8 mouse cellular contexts compared by ENCODE assay signal in the genomic region with DNA sequence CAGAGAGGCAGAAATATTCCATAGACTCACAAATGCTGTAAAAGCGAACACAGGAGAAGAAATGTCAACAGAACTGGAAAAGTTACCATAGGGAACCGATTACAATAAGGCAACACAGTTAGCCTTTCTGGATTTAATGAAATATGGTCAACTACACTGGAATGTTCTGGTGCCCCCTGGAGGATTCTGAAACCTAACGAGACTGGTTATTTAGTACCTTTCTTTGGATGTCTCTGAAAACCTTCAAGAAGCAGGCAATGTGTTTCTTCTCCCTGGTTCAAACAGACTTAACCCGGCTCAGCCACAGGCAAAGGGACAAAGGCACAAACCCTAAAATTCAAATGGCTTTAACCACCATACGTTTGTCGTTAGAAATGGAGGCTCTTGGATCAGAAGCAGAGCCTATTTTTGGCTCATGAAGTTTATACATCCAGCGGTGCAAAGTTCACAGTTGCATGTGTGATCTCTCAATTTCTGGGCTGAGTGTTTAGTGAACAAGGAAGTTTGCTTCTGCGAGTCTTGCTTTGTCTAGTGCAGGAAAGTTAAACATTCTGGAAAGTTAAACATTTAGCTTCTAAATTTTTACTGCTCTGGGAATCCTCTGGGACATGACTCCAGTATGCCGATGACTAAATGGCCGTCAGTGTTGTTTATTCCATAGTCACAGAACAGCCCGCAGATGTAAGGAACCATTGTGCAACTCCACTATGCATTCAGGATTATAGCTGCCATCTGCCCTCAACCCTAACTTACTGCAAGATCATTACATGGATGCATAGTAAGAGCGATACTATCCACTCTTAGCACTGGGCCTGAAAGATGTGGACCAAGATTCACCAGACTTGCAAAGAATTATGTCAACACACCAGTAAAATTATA.
DNase-seq lines count a peak whose midpoint lies in the region; ATAC-seq and TF ChIP-seq lines count a peak whose summit lies in the region.

No protein-coding gene starts in this region.

- POLR2A ChIA-PET in Patski (lab: Charles Lee): no interaction called here

- in situ Hi-C loops in Patski (cut with MboI; ENCODE audit: low pct_unique_long_range_greater_than_20kb): no loop called here

- no peaks in the 10 kb centered on the region; the same call in 1 of the 2 replicates for H3K4me1 ChIP-seq in embryonic facial prominence, embryonic 11.5 days (ENCODE audit: control insufficient read depth, insufficient read depth, low read length)
- no peaks in the 10 kb centered on the region for H3K4me1 ChIP-seq in intestine, postnatal 0 days (replicated peaks; ENCODE audit: control insufficient read depth, insufficient read depth, low read length)
- peaks cover 3% of the 10 kb centered on the region; the same call in 1 of the 2 replicates for H3K4me1 ChIP-seq in lung, embryonic 14.5 days (ENCODE audit: insufficient read depth)

- peak; percentile 38 for DNase-seq in left cerebral cortex, adult 11 months (ENCODE audit: low spot score)
- no peak for DNase-seq in left cerebral cortex, adult 8-10 months (ENCODE audit: low spot score in 2 of 2)
- DNase-seq in Patski (ENCODE audit: low read depth, low spot score): no peak
- DNase-seq in embryonic facial prominence, embryonic 11.5 days (ENCODE audit: low spot score): peak; percentile 76
- peak; percentile 81 for DNase-seq in lung, embryonic 14.5 days
- DNase-seq in telencephalon, adult 2 months (ENCODE audit: low read depth, low spot score): peak; percentile 31
- no peak for DNase-seq in frontal cortex, postnatal 10 days (ENCODE audit: low spot score in 2 of 2)

- no peaks in the 10 kb centered on the region for H3K36me3 ChIP-seq in embryonic facial prominence, embryonic 11.5 days (replicated peaks; ENCODE audit: control insufficient read depth, insufficient read depth, low read depth, low read length)
- no peaks in the 10 kb centered on the region for H3K36me3 ChIP-seq in intestine, postnatal 0 days (ENCODE audit: control insufficient read depth, insufficient read depth)
- H3K36me3 ChIP-seq in lung, embryonic 14.5 days (ENCODE audit: insufficient read depth): no peaks in the 10 kb centered on the region

- no peaks in the 10 kb centered on the region for H3K27me3 ChIP-seq in Patski
- no peaks in the 10 kb centered on the region for H3K27me3 ChIP-seq in embryonic facial prominence, embryonic 11.5 days (ENCODE audit: control insufficient read depth, insufficient read depth, low read length)
- H3K27me3 ChIP-seq in intestine, postnatal 0 days (replicated peaks; ENCODE audit: control insufficient read depth, insufficient read depth, low read length): no peaks in the 10 kb centered on the region
- H3K27me3 ChIP-seq in lung, embryonic 14.5 days (ENCODE audit: insufficient read depth, low read length): no peaks in the 10 kb centered on the region

- ATAC-seq in Patski: peak; percentile 39
- ATAC-seq in embryonic facial prominence, embryonic 11.5 days (replicated peaks; ENCODE audit: insufficient number of reproducible peaks, low FRiP score, low TSS enrichment, low read depth): 0 out of 2 replicates have a peak, but pooled peaks have one; percentile 44
- peak; percentile 70; the same call in 1 of the 2 replicates for ATAC-seq in intestine, postnatal 0 days
- peak; percentile 71 for ATAC-seq in lung, embryonic 14.5 days (ENCODE audit: insufficient read depth)

- 51% methylated on average over 12 of the region's 12 CpGs for WGBS in embryonic facial prominence, embryonic 11.5 days
- WGBS in intestine, postnatal 0 days: 21% methylated on average over 12 of the region's 12 CpGs
- WGBS in lung, embryonic 14.5 days: 26% methylated on average over 12 of the region's 12 CpGs

- CTCF ChIA-PET in Patski (lab: Charles Lee): interaction anchor here (0.6 to 2.3 kb wide), 5 partner anchors 8 to 420 kb away, joined by 3 to 6 read pairs (median 3); no protein-coding TSS in a partner anchor

- H3K9me3 ChIP-seq in embryonic facial prominence, embryonic 11.5 days (replicated peaks; ENCODE audit: control insufficient read depth, low read length): no peaks in the 10 kb centered on the region
- H3K9me3 ChIP-seq in intestine, postnatal 0 days (ENCODE audit: control insufficient read depth): no peaks in the 10 kb centered on the region
- no peaks in the 10 kb centered on the region for H3K9me3 ChIP-seq in lung, embryonic 14.5 days (ENCODE audit: low read depth, low read length)

- no peak overlapping the region for H3K4me3 ChIP-seq in embryonic facial prominence, embryonic 11.5 days (ENCODE audit: low read depth, low read length)
- no peak overlapping the region for H3K4me3 ChIP-seq in intestine, postnatal 0 days (ENCODE audit: low read depth, low read length)
- H3K4me3 ChIP-seq in lung, embryonic 14.5 days (ENCODE audit: low read depth, low read length): no peak overlapping the region

- TF ChIP-seq CTCF in Patski (IDR thresholded peaks at IDR 0.05): peak; percentile 62
- TF ChIP-seq CTCF in intestine, postnatal 0 days (IDR thresholded peaks at IDR 0.05; ENCODE audit: low read depth): peak; percentile 69
- peak; percentile 56 for TF ChIP-seq CTCF in lung, embryonic 14.5 days (IDR thresholded peaks at IDR 0.05; ENCODE audit: low read depth)

- H3K4me2 ChIP-seq in embryonic facial prominence, embryonic 11.5 days (ENCODE audit: low read depth, low read length): no peak overlapping the region
- H3K4me2 ChIP-seq in intestine, postnatal 0 days (replicated peaks; ENCODE audit: low read depth): no peak overlapping the region
- H3K4me2 ChIP-seq in lung, embryonic 14.5 days: no peak overlapping the region

- H3K9ac ChIP-seq in embryonic facial prominence, embryonic 11.5 days (replicated peaks; ENCODE audit: low read length): no peak overlapping the region
- no peak overlapping the region for H3K9ac ChIP-seq in intestine, postnatal 0 days (ENCODE audit: low read depth, low read length)
- H3K9ac ChIP-seq in lung, embryonic 14.5 days: no peak overlapping the region

- 0 out of 2 replicates have a peak overlapping the region, but pooled peaks have one; percentile 30 for H3K27ac ChIP-seq in embryonic facial prominence, embryonic 11.5 days (replicated peaks; ENCODE audit: low read depth, low read length)
- peak overlapping the region; percentile 37; the same call in 1 of the 2 replicates for H3K27ac ChIP-seq in intestine, postnatal 0 days (ENCODE audit: low read depth, low read length)
- H3K27ac ChIP-seq in lung, embryonic 14.5 days (ENCODE audit: low read depth): peak overlapping the region; percentile 44

Comparison
In these comparisons a context has a peak if more than half of its experiments do, and no peak if none do; other contexts are left out.
1. DNase-seq: peak in left cerebral cortex, adult 11 months (single experiment), embryonic facial prominence, embryonic 11.5 days (single experiment), lung, embryonic 14.5 days (single experiment) and telencephalon, adult 2 months (single experiment); none in left cerebral cortex, adult 8-10 months (0 of 2), Patski (single experiment) and frontal cortex, postnatal 10 days (0 of 2).
2. Peak in every context shown above with its lines, with median percentiles within 50 percentile points of each other: ATAC-seq, CTCF ChIP-seq and H3K27ac ChIP-seq.